26 mouse cellular contexts compared by ENCODE assay signal in genomic region chr1:154286080-154286479, GRCm38 (mm10).
DNase-seq lines count a peak whose midpoint lies in the region; TF ChIP-seq lines count a peak whose summit lies in the region.
"Had no signal": no experiment of that assay in that cellular context is flagged by ENCODE, and none has a peak within 500 bp of the region (broad histone marks: within the 10 kb centered on the region; RNA-seq: fewer than 3 reads in every experiment).

No protein-coding gene starts in this region.

- H3K27ac ChIP-seq in layer of hippocampus, adult 2 months: peak overlapping the region; percentile 23; the same call in 1 of the 2 replicates
- H3K27ac ChIP-seq: embryonic facial prominence, embryonic 10.5 days; heart, embryonic 15.5 days; hindbrain, embryonic 13.5 days; limb, embryonic 13.5 days; liver, embryonic 12.5 days; midbrain, embryonic 10.5 days; neural tube, embryonic 13.5 days had no signal

- H3K4me3 ChIP-seq in layer of hippocampus, adult 2 months: no peak overlapping the region
- H3K4me3 ChIP-seq: embryonic facial prominence, embryonic 10.5 days; heart, embryonic 15.5 days; hindbrain, embryonic 13.5 days; limb, embryonic 13.5 days; liver, embryonic 12.5 days; midbrain, embryonic 10.5 days; myocyte; neural tube, embryonic 13.5 days had no signal

- peak; percentile 73 to 80 for DNase-seq in cerebellum, postnatal 10 days
- no peak for DNase-seq in cerebellum, adult 8-10 months
- no peak for DNase-seq in layer of hippocampus, adult 2 months (ENCODE audit: low spot score in 2 of 2)
- DNase-seq in layer of hippocampus, postnatal 36 days: no peak
- DNase-seq in cerebellum, postnatal 25 days: peak; percentile 22 to 62
- peak; percentile 49 to 62 for DNase-seq in left cerebral cortex, adult 9 months (ENCODE audit: low spot score in 2 of 2)
- DNase-seq in heart, adult 11 months: no peak
- DNase-seq: adrenal gland, postnatal 36 days; gastrocnemius, postnatal 10 days; heart, adult 18-20 months; heart, postnatal 36 days; kidney, adult 18-20 months; kidney, postnatal 4 days; lung, adult 18-20 months; lung, postnatal 10 days; retina, postnatal 1 day; right cerebral cortex, postnatal 4 days; thymus, postnatal 25 days had no signal

- TF ChIP-seq CTCF in layer of hippocampus, adult 2 months (conservative IDR thresholded peaks at IDR 0.05): no peak

Comparison
In these comparisons a context has a peak if more than half of its experiments do, and no peak if none do; other contexts are left out.
1. DNase-seq: peak in cerebellum, postnatal 10 days (2 of 2), cerebellum, postnatal 25 days (2 of 2) and left cerebral cortex, adult 9 months (2 of 2); none in cerebellum, adult 8-10 months (single experiment), layer of hippocampus, adult 2 months (0 of 2), layer of hippocampus, postnatal 36 days (0 of 2) and heart, adult 11 months (single experiment).